Mouse (Mus musculus): ENCODE measurements around the gene Apool. TPM values are rescaled to one million over a fixed set of nuclear protein-coding genes. Genes with fewer than 3 reads are reported as not detected.

The Apool gene
- total RNA-seq (2023), result 10 to 100 TPM in 1 of 2 experiments, 1 to 10 TPM in 1; 7.0 to 10.4 TPM

DNA sequence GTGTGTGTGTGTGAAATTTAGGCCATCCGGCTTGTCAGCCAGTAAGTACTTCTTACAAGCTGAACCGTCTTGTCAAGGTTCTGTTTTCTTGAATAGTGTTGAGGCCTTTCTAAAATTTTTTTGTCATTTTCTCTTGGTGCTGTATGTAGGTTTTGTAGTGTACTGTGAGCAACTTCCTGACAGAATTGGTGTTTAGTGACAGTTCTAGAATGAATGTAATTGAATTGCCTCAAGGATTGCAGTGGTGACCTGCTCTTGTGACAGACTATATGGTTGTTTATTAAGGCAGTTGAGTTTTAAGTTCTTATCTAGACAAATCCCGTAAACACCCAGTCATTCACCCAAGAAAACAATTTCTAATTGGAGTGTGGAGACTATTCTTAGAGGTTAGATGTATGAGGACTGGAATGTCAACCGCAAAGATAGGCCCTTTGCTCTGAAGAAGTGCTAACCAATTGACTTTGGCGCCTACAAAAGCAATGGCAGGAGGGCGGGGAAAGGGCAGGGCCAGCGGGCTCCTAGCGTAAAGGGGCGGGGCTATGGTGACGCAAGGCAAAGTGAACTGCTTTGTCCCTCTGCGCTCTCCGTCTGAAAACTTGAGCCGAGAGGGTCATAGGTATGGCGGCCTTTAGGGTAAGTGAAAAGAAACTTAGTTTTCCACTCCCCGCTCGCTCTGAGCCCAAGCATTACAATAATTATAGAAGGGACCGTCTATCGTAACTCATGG, at the start of gene Apool:
Gene Apool (plus strand): TSS at position 531 of the 727 bp plus-strand sequence.

GRCm38 (mm10) chrX:112406679-112407078, 95.5 kb downstream of the Apool start, which contains the start of gene Satl1:
Gene Satl1 (minus strand): TSS chrX:112406779.

Other genes starting within 250 kb of the Apool start
- gene 4933403O08Rik, start 72.3 kb upstream of the Apool start, total RNA-seq (2023), result not detected
- gene Satl1, start 95.4 kb downstream of the Apool start, total RNA-seq (2023), result not detected
- gene 2010106E10Rik, start 183.9 kb downstream of the Apool start, total RNA-seq (2023), result not detected

Data from neutrophil, adult 83 days (primary cell).